Mouse (Mus musculus) inflammation-experienced regulatory T-cells (primary cell): ENCODE data around the gene Gm49380. TPM values are rescaled to one million over a fixed set of nuclear protein-coding genes. Genes with fewer than 3 reads are reported as not detected.

Source experiments
- polyA plus RNA-seq, 2 experiments: library from polyadenylated mRNA; unstranded; fragments of 100-300 nt; shearing (Covaris generic); gene quantifications; one replicate each; pipeline ENCODE4 v1.2.1; 2017

Gene Gm49380
- polyA plus RNA-seq, result under 1 TPM in 1 of 2 experiments, not detected in 1; 0.12 TPM

DNA sequence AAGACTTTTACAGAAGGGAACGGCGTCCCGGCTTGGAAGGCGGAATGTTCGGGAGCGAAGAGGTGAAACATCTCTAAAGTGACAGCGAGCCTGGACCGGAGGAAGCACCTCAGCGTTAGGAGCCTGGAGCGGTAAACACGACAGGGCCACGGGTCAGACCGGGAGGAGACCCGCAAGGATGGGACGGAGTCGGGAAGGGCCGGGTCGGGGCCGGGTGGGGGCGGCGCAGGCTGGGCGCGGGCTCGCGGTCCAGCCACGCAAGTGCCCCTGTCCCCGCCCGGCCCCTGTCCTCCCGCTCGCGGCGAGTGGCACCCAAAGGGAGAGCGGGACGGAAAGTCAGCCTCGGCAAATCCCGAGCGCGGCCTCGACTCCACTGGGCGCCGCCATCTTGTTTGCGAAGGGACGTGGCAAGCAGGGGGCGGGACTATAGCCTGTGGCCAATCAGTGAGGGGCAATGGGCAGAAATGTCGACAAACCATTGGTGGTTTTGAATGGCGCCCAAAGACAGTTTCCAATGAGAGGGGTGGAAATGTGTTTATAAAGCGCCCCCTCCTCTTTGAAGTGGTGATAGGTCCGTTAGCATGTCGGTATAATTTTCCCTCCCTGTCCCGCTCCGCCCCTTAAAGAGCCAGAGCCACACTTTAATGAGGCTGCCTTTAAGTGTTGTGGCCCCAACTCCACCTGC is at the start of gene Gm49380, which contains the start of gene Rnf26:
TSS of gene Gm49380 (minus strand) at position 396 of the 685 bp plus-strand sequence.
TSS of gene Rnf26 (minus strand) at position 413 of the 685 bp plus-strand sequence.

GRCm38 (mm10) chr9:44134101-44134850 is 21.0 kb upstream of the Gm49380 start, which contains the start of gene Mcam:
Gene Mcam (plus strand): TSS chr9:44134469.

GRCm38 (mm10) chr9:44107110-44107509 is 6.2 kb downstream of the Gm49380 start, which contains the start of gene C1qtnf5:
Gene C1qtnf5 (plus strand): TSS chr9:44107245.

DNA sequence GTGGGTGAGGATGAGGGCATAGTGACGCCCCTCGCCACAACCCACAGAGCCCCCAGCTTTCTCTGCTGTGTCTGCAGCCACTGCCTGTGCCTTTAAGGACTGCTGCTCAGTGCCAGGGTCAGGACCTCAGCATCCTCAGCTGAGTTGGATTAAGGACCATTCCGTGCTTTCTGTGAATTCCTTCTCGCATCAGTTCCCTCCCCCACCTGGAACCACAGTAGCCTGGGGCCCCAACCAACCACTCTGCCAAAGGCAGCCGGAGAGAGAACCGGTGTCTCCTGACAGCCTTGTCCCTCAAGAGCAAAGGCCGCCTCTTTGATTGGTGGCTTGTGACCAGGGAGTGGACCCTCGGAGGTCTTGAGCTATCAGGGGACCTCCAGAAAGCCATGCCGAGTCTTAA is 11.8 kb downstream of the Gm49380 start, which contains the start of gene Mfrp:
TSS of gene Mfrp (plus strand) at position 240 of the 400 bp plus-strand sequence.

DNA sequence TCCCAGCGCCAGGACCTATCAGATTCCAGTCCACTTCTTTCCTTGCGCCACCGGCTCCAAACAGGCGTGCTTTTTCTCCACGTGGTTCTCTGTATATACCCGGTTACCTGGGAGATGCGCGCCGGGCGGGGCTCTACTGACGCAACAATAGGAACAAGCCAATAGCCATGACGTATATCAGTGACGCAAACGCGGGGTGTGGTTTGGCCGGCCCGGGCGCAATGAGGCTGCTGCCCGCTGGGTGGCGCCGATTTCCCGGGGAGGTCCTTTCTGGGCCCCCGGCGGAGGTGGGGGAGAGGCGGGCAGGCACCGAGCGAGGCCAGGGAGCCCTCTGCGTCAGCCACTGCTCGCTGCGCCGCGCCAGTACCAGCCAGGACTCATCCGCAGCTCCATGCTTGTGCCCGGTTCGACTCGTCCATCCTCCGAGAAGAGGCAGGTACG is 46.5 kb downstream of the Gm49380 start, which contains the start of gene Usp2:
TSS of gene Usp2 (plus strand) at position 237 of the 441 bp plus-strand sequence.

DNA sequence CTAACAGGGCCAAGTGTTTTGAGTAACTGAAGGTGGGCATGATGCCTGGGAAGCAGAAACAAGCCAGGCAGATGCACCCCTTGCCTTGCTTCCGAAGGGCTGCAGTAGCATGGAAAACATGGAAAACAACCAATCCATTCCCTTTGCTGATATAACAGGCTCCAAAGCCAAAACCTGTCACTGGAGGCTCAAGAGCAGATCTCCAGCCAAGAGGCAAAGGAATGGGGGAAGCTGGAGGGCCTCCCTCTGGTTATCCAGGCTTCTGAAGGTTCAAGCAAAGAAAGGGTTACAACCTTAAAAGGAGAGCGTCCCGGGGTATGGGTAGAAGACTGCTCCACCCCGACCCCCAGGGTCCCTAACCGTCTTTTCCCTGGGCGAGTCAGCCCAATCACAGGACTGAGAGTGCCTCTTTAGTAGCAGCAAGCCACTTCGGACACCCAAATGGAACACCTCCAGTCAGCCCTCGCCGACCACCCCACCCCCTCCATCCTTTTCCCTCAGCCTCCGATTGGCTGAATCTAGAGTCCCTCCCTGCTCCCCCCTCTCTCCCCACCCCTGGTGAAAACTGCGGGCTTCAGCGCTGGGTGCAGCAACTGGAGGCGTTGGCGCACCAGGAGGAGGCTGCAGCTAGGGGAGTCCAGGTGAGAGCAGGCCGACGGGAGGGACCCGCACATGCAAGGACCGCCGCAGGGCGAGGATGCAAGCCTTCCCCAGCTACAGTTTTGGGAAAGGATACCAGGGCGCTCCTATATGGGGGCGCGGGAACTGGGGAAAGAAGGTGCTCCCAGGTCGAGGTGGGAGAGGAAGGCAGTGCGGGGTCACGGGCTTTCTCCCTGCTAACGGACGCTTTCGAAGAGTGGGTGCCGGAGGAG is 70.2 kb downstream of the Gm49380 start, which contains the start of gene Thy1:
TSS of gene Thy1 (plus strand) at position 549 of the 872 bp plus-strand sequence.

Other genes starting within 250 kb of the Gm49380 start
- gene Thy1, start 70.1 kb downstream of the Gm49380 start, polyA plus RNA-seq, result 100 to 1,000 TPM; 133 to 149 TPM
- 1 to 10 TPM; 6.0 to 9.6 TPM for gene Usp2, start 46.5 kb downstream of the Gm49380 start, polyA plus RNA-seq
- gene Mfrp, start 11.8 kb downstream of the Gm49380 start, polyA plus RNA-seq, result under 1 TPM in 1 of 2 experiments, not detected in 1; 0.86 TPM
- not detected for gene C1qtnf5, start 6.3 kb downstream of the Gm49380 start, polyA plus RNA-seq
- gene Rnf26, start within 50 bp of the Gm49380 start, polyA plus RNA-seq, result 10 to 100 TPM; 24.5 to 37.9 TPM
- under 1 TPM in 1 of 2 experiments, not detected in 1; 0.75 TPM for gene Mcam, start 21.0 kb upstream of the Gm49380 start, polyA plus RNA-seq
- gene Cbl, start 120.5 kb upstream of the Gm49380 start, polyA plus RNA-seq, result 10 to 100 TPM; 26.8 to 44.8 TPM
- gene Ccdc153, start 127.2 kb upstream of the Gm49380 start, polyA plus RNA-seq, result not detected
- gene Pdzd3, start 138.0 kb upstream of the Gm49380 start, polyA plus RNA-seq, result under 1 TPM in 1 of 2 experiments, not detected in 1; 0.52 TPM
- 10 to 100 TPM; 11.3 to 16.4 TPM for gene Nlrx1, start 155.1 kb upstream of the Gm49380 start, polyA plus RNA-seq
- gene Abcg4, start 175.1 kb upstream of the Gm49380 start, polyA plus RNA-seq, result 1 to 10 TPM in 1 of 2 experiments, not detected in 1; 1.8 TPM
- 10 to 100 TPM; 23.9 to 26.8 TPM for gene Hinfp, start 192.2 kb upstream of the Gm49380 start, polyA plus RNA-seq
- 10 to 100 TPM; 14.2 to 23.6 TPM for gene C2cd2l, start 206.8 kb upstream of the Gm49380 start, polyA plus RNA-seq
- 10 to 100 TPM; 22.6 to 23.7 TPM for gene Dpagt1, start 212.5 kb upstream of the Gm49380 start, polyA plus RNA-seq
- 10 to 100 TPM; 65.6 to 69.5 TPM for gene H2afx, start 221.2 kb upstream of the Gm49380 start, polyA plus RNA-seq
- gene Hmbs, start 230.7 kb upstream of the Gm49380 start, polyA plus RNA-seq, result 10 to 100 TPM; 30.2 to 35.7 TPM
- gene Vps11, start 248.2 kb upstream of the Gm49380 start, polyA plus RNA-seq, result 10 to 100 TPM; 58.3 to 75.2 TPM